Mouse (Mus musculus): ENCODE measurements at regions not wholly inside any gene's neighbourhood (a gene's known extent, or its start where the extent isn't known, plus 50 kb on each side); places are given as distances from the start of the nearest gene placed in this dataset.

- TF ChIP-seq CTCF (IDR thresholded peaks at IDR 0.05; ENCODE audit: low read depth, low read length) = no peak
- TF ChIP-seq POLR2A (IDR thresholded peaks at IDR 0.05; ENCODE audit: extremely low read depth, insufficient read depth, low read length) = no peak
Measured at GRCm38 (mm10) chr19:14124986-14125385, 211.7 kb downstream of the Olfr1505 start.

Data from liver, adult 2 months (tissue).